Mouse (Mus musculus): ENCODE measurements at regions not wholly inside any gene's neighbourhood (a gene's known extent, or its start where the extent isn't known, plus 50 kb on each side); places are given as distances from the start of the nearest gene placed in this dataset.
A peak's percentile ranks its signal among the peaks of the same experiment; 100 is the strongest.

- DNase-seq = no peak
These were observed 58.6 kb downstream of the Kcnrg start for GRCm38 (mm10) chr14:61665815-61666214.

GRCm38 (mm10) chr14:61673184-61673583 is 65.9 kb downstream of the Kcnrg start:
- DNase-seq = no peak

GRCm38 (mm10) chr14:61678107-61678506 is 70.8 kb downstream of the Kcnrg start:
- no peak for DNase-seq

GRCm38 (mm10) chr14:61680818-61681707 is 73.8 kb downstream of the Kcnrg start:
- DNase-seq = peak; percentile 92

GRCm38 (mm10) chr14:61681708-61682701 is 74.7 kb downstream of the Kcnrg start:
- peak; percentile 97 for DNase-seq

- peak; percentile 72 for DNase-seq
These were observed 75.6 kb downstream of the Kcnrg start for GRCm38 (mm10) chr14:61682721-61683355.

GRCm38 (mm10) chr14:61683356-61683740 is 76.1 kb downstream of the Kcnrg start:
- no peak for DNase-seq

- DNase-seq = peak; percentile 62
These were observed 76.6 kb downstream of the Kcnrg start for GRCm38 (mm10) chr14:61683791-61684411.

- no peak for DNase-seq
These were observed 77.4 kb downstream of the Kcnrg start for GRCm38 (mm10) chr14:61684473-61685230.

- DNase-seq = no peak
These were observed 78.1 kb downstream of the Kcnrg start for GRCm38 (mm10) chr14:61685231-61685800.

GRCm38 (mm10) chr14:61686101-61686691 is 78.9 kb downstream of the Kcnrg start:
- DNase-seq = no peak

- DNase-seq = peak; percentile 45
These were observed 79.6 kb downstream of the Kcnrg start for GRCm38 (mm10) chr14:61686821-61687341.

- DNase-seq = no peak
These were observed 80.2 kb downstream of the Kcnrg start for GRCm38 (mm10) chr14:61687346-61688012.

GRCm38 (mm10) chr14:61688013-61688520 is 80.8 kb downstream of the Kcnrg start:
- DNase-seq = no peak

GRCm38 (mm10) chr14:61688666-61689065 is 81.4 kb downstream of the Kcnrg start:
- DNase-seq = no peak

GRCm38 (mm10) chr14:61689281-61689680 is 82.0 kb downstream of the Kcnrg start:
- no peak for DNase-seq

GRCm38 (mm10) chr14:61689776-61690175 is 82.5 kb downstream of the Kcnrg start:
- DNase-seq = no peak

GRCm38 (mm10) chr14:61691785-61692372 is 84.6 kb downstream of the Kcnrg start:
- no peak for DNase-seq

GRCm38 (mm10) chr14:61694796-61695195 is 87.5 kb downstream of the Kcnrg start:
- no peak for DNase-seq

All from lung, postnatal 36 days (tissue).